Mouse (Mus musculus): Measurements from ENCODE around the gene 9130409I23Rik.
A peak's percentile ranks its signal among the peaks of the same experiment; 100 is the strongest.

The 9130409I23Rik gene

DNA sequence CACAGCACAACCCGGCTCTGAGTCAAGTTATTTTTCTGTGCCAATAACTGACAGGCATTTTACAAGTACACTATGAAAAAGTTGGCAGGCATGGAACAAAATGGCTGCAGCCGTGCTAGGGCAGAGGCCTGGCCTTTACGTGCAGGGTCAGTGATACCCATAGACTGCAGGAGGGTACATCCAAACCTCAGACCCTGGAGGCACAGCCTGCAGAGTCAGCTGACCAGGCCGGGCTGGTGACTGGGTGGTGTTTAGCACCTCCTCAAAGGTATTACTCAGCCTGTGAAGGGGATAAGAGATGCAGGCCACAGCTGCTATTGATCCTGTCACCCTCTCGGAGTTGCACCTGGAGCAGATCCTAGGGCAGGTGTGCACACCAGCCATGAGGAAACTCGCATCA is at the start of gene 9130409I23Rik:
TSS of gene 9130409I23Rik (plus strand) at position 301 of the 400 bp plus-strand sequence.
- DNase-seq (ENCODE audit: low read depth, low spot score), result no peak

DNA sequence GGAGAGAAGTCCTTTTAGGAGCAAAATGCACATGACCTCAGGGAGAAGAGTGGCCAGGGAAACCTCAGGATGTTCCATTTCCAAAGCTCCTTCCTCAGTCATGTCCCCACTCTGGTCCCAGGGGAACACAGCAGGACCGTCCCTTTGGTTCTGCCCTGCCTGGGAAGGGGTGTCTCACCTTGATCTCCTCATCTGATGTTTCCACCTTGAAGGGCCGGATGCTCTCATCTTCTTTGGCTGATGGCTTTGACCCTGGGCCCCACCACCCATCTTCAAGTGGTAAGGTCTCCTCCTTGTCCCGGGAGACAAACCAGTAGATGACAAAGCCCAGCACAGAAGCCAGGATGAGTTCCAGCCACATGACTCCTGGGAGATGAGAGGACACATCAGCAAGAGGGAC is 49.4 kb upstream of the 9130409I23Rik start:
- DNase-seq (ENCODE audit: low read depth, low spot score), result no peak

DNA sequence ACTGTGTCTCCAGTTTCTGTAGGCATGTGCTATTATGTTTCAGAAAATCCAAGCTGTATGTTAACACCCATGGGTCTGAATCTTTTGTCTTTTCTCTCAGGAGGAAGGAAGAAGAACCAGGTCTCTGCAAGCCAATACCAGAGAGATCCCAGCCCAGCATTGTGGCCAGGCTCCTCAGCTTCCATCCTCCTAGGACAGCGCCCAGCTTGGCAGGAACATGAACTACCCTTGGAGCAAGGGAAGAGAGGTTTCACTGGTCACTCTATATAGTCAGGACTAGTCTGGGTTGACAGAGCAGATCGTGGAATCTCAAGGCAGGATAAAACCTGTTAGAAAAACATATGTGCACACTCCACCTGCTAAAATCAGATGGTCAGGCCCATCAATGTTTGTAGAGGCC is 47.2 kb upstream of the 9130409I23Rik start:
- no peak for DNase-seq (ENCODE audit: low read depth, low spot score)

DNA sequence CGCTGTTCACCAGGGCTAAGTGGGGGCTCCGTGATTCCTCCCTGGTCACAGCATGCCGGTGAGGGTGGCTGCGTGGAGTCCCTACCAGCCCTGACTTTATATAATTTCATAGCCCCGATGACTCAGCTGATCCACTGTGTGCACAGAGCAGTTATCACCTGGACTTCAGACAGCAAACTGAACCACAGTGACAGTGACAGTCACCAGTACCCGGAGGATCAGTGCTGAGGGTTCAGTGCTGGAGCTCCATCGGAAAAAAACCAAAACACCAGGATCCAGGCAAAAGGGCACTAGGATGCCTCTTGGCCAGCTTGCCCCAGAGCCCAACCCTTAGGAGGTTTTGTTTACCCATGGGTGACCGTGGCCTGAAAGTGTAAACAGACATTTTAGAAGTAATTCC is 45.7 kb upstream of the 9130409I23Rik start:
- DNase-seq (ENCODE audit: low read depth, low spot score), result no peak

DNA sequence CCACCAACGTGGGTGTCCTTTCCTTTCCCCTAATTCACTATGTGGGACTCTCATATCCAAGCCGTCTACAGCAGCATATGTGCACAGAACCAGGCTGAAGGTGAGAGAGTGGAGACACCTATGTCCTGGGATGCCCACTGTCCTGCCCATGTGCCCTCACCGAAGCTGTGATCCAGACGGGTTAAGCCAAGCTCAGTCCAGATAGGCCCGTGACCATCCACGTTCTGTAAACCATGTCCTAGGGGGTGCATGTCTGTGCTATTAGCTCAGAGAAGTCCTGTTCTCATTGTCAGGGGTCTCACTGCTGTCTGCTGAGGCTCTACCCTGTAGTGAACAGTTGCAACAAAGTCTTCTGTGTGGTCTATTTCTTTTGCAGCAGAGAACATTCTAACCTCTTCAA is 43.2 kb upstream of the 9130409I23Rik start:
- DNase-seq (ENCODE audit: low read depth, low spot score), result no peak

DNA sequence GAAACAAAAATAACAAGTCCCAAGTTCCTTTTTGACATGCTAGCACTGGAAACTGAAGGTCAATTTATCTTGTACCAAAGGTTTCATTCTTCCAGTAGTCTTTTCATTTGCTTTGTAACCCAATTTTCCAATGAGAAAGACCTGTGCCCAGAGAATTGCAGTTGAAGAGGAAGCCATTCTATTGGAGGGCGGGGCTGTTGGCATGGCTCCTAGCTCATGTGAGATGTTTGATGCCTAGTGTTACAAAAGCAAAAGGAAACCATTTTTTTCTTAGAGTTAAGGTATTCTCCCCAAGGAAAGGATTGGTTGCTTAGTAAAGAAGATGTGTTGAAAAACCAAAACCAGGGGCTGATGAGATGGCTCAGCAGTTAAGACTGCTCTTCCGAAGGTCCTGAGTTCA is 42.8 kb upstream of the 9130409I23Rik start:
- DNase-seq (ENCODE audit: low read depth, low spot score), result no peak

DNA sequence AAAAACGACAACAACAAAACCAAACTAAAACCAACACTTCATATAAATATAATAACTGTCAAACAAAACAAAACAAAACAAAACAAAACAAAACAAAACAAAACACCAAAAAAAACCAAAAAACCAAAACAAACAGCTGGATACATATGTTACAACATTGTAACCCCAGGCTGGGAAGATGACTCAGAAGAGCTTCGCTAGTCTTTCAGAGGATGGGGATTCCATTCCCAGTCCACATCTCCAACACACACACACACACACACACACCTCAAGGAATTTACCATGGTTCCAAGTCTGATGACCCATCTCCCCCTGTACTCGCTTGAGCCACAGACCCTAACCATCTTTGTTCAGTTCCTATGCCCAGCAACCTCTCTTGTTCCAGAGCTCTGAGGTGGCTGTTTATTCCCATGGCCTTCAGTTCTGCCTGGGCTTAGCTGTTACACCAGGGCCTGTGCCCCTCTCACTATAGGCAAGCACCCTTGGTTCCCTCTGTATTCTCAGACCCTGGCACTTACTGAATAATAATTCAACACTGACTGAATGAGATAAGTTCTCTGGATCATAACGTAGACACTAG is 41.9 kb upstream of the 9130409I23Rik start:
- no peak for DNase-seq (ENCODE audit: low read depth, low spot score)

DNA sequence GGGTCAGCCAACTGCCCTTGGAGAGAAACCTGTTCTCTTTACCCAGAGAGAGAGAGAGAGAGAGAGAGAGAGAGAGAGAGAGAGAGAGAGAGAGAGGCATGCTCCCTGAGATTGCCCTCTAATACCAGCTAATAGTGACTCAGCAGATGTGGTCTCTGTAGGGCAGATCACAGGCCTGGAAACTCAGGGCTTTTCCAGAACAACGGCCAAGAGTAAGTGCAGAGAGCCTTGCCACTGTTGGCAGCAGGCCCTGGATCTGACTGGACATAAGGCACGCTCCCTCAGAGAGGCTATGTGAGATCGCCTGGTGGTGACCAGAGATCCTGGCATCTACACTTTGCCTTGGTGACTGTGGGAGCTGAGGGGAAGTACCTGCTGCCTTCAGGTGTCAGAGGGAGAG is 41.3 kb upstream of the 9130409I23Rik start:
- DNase-seq (ENCODE audit: low read depth, low spot score), result no peak

DNA sequence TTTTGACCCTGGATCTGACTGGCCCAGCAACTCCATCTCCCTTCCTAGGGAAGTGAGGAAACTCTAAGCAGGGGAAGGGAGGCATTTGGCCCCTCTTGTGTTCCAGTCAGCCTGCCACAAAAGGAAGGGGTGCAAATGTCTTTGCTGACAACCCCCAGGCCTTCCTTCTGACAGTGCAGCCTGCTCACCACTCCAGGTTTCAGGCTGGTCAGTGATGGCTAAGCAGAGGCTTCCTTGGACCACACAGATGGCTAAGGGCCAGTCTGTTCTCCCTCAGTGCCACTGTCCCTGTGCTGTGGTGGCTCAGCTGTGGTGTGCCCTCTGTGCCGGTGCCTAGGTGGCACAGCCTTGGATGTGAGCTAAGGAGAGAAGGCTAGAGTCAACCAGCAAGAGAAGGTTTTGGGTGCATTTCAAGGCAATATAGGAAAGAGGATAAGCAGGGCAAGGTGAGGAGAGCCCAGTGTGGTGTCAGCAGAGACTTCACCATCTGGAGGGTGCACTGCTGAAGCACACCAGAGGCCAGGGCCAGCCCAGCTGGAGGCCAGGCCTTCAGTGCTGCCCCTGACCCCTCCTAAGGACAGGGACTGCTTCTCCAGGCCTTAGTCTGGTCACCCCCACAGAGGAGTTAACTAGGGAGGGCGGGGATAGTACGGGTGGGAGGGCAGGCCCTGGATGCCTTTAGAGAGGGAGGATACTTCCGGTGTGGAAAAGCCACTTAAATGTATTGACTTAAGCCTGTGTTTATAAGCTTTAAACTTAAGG is 40.7 kb upstream of the 9130409I23Rik start:
- DNase-seq (ENCODE audit: low read depth, low spot score), result no peak

DNA sequence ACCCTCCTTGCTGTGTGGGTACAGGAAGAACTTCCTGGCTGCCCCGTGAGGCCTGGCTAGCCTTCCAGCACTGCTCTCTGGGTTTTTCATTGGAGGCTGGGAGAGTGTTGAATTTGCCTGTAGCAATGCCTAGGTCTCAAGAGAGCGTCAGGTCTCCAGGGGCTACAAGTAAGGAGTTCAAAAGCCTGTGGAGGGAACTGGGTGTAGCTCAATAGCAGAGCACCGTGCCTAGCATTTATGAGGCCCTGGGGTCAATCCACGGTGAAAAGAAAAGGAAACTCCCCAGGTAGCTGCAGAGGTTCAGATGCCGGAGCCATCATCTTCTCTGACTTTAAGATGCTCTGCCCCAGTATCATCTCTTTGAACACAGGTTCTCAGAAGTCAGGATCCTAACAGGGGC is 39.4 kb upstream of the 9130409I23Rik start:
- DNase-seq (ENCODE audit: low read depth, low spot score), result no peak

DNA sequence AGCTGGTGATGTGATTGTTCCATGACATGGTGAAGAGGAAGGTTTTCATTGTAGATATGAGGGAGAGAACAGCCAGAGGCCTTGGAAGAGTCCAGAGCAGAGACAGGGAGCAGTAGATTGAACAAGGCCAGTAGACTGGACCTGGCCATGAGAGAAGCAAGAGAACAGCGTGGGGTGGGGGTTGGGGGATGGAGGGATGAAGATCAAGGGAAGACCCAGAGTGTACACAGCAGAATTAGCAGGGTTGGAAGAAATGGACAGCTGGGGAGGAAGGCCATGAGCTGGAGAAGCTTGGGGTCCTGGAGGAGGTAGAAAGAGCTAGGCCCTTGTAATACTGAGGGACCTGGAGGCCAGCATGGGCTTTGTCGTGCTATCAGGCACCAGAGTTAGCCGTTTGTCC is 38.6 kb upstream of the 9130409I23Rik start:
- DNase-seq (ENCODE audit: low read depth, low spot score), result no peak

DNA sequence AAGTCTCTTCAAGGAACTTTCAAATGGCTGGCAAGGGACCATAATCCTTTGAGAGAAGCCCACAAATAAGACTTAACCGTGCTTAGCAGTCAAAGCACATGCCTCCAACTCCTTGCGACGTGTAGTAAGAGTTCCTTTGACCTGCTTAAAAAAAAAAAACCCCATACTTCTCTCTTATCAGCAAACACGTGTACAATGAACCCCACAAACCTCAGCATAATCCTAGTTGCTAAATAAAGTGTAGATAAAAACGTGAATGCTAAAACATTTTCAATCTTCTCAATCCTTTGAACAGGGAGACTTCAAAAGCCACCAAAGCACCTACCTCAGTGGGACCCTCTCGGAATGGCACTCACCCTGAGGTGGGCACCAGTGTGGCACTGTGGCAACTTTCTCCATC is 37.6 kb upstream of the 9130409I23Rik start:
- DNase-seq (ENCODE audit: low read depth, low spot score), result no peak

DNA sequence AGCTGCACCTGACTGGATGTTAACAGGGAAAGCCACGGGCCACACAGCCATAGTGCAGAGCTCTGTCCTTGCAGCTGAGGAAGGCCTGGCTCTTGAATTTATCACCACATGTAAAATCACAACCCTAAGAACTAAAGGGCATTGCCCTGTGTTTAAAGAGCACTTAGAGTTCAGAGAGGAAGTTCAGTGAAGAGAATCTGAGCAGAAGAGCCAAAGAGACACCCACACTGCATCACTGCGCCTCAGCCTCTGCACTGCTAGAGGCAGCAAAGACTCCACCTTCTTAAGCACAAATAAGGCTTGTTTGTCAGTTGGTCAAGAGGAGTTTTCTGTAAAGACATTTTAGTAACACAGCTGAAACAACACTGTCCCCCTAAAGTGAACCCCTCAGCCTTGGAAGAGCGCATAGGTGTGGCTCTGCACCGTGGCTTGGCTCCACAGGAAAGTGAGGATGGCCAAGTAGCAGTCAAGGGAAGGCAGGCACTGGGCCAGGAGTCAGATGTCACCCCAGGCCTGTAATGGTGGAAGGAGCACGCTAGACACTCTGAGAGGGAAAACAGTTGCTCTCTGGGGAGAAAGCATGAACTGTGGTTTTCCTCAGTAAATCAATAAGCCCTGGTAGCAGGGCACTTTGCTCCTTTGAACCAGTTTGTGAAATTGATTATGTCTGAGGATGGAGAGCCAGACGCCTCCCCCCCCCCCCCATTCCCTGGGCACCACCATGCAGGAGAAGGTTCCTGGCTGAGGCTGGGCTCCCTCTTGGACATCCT is 36.1 kb upstream of the 9130409I23Rik start:
- peak; percentile 63 for DNase-seq (ENCODE audit: low read depth, low spot score)

DNA sequence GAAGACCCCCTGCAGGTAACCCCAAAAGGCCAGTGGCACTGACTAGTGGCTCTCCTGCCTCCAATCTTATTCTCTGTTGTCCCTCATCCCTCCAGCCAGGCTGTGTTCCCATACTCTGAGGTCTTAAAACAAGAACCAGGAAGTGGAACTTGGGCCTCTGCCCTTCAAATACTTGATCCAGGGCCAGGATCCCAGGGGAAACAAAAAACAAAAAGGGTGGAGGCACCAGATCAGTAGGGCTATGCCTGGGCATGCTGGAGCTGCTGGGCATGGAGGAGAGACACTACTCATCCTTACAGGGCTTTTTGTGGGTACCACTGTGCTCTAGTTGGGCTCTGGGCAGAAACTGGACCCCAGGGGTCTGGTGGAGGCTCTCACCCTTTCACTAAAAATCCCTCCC is 35.5 kb upstream of the 9130409I23Rik start:
- no peak for DNase-seq (ENCODE audit: low read depth, low spot score)

DNA sequence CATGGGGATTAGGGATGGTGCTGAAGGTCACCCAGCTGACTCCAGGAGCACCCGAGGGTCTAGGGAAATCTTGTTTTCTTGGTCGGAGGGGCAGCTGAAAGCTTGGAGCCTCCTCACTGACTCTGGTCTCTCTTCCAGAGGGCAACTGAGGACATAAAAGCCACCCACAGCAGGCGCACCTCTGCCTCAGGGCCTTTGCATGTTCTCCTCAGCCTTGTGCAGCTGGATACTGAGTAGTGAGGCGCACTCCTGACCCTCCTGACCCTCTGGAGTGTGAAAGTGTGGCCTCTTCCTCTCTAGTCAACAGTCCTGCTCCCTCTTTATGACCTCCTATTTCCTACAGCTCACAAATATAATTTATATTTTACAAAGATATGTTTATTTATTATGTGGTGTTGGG is 35.0 kb upstream of the 9130409I23Rik start:
- DNase-seq (ENCODE audit: low read depth, low spot score), result peak; percentile 28

DNA sequence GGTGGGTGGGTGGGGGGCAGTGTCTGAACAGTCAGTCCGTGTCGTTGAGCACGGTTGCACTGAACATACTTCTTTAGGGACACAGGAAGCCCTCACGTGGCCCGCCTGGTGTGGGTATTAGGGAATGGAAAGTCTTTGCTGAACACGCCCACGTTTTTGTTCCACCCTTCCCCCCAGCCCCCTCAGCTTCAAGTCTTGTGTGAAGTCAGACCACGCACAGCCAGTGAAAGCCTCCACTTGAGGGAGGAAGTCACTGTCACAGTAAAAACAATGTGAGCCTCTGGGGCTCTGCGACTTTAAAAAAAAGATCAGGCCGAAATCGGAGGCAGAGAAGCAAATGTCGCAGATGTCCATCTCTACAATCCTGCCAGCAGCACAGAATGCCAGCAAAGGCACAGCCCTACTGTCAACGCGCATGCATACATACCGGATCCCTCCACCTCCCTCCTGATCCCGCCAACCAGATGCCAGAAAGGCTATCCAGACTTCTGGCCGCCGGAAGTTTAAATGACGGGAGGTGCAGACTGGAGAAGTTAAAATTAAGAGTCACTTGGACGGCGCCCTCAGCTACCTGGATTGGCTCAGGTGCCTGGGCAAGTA is 34.4 kb upstream of the 9130409I23Rik start:
- DNase-seq (ENCODE audit: low read depth, low spot score), result peak; percentile 92

DNA sequence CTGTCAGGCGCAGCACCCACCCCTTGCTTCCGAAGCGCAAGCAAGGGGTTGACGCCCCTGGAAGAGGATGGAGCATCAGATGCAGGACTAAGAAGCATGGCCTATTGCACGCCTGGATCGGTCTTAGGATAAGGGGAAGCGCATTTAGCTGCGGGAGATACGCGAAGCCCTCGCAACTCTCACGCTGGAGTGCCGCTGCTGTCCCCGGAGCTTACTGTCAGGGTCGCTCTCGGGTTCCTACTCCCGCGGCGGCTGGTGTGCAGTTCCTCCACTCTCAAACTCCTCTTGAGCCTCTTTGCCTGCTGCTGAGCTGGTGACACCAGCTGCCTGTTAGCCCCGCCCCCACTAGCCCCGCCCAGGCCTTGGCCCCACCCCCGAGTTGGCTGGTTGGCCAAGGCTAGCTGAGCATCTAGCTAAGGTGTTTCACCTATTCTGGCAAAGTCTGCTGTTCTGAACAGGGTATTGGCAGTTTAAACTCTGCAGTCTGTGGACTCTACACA is 33.8 kb upstream of the 9130409I23Rik start:
- DNase-seq (ENCODE audit: low read depth, low spot score), result peak; percentile 92

DNA sequence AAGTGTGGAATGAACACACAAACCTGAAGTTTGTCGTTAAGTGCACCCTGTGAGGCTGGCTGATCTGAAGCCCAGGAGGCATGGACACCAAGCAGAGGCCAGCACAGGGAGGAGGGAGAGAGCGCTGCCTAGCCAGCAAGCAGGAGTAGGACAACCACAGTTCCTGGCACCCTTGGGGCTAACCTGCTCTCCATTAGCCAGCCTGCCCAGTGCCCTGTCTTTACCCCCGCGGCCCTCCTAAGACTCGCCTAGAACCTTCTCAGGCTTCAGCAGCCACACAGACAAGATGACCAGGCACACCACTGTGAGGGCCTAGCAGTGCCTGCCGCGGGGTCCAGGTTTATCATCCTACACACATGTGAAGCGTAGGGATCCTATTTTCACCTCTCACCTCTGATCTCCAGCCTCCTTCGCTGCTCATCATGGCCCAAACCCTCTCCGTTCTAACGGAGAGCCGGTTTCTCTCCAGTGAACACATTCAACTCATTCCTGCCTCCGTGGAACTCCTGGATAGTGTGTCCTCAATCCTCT is 33.1 kb upstream of the 9130409I23Rik start:
- peak; percentile 19 for DNase-seq (ENCODE audit: low read depth, low spot score)

DNA sequence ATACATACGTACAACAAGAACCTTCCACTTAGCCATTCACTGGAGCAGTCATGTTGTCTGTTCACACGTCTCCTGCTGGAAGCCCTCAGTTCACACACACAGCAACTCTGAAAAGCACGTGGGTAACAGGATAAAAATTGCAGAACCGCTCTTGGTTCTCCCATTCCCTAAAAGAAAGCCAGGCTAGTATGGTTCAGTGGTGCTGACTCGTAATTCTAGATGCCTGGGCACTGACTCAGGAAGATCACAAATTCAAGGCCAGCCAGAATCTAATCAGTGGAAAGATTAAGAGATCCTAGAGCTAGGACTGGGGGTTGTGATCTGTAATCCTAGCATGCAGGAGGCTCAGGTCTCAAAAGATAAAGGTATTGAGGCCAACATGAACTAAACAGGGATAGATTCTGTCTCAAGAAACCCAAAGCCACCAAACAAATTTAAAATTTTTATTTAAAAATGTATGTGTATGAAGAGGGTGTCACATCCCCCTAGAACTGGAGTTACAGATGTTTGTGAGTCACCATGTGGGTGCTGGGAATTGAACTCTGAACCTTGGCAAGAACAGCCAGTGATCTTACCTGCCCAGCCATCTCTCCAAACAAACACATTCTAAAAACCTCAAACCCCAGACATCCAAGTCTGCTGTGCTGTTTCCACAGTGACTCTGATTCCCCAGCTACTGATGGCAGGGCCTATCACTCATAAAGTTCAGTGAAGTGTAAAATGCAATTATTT is 30.1 kb upstream of the 9130409I23Rik start, which contains the start of gene Ephx1:
TSS of gene Ephx1 (minus strand) at position 149 of the 732 bp plus-strand sequence.
- no peak for DNase-seq (ENCODE audit: low read depth, low spot score)

DNA sequence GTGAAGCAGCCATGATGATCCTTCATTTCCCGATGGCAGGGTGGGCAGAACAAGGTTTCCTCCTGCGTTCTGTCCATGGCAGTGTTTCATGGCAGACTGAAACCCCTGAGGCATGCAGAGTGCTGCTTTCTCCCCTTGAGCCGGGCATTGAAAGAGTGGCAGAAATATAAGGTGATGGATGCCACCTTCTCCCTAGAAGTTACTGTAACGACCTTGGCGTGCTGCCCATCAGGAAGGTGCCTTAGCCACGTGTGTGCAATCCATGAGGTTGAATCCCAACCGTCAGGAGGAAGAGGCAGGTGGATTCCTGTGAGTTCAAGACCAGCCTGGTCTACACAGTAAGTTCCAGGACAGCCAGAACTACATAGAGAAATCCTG is 29.6 kb upstream of the 9130409I23Rik start:
- DNase-seq (ENCODE audit: low read depth, low spot score), result no peak

DNA sequence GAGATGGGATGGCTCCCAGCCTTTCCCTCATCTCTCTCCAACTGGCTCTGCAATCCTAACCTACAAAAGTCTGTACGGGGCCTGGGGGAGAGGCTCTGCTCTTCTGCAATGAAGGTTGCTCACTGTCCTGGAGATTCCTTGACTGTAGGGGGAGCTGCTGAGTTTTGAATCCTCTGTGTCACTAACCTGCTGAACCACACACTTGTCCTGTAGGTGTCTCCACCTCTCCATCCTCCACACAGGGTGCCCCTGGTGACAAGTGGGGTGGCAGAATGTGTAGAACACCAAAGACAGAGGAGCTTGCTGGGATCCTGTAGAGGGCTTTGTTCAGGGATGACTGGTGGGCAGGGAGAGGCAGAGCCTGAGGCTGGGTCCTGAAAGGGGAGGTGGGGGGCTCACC is 28.8 kb upstream of the 9130409I23Rik start:
- DNase-seq (ENCODE audit: low read depth, low spot score), result peak; percentile 92

Measured in CD4-positive, CD25-positive, alpha-beta regulatory T cell, adult 2 months (primary cell).